Mouse (Mus musculus): ENCODE measurements around the gene Ddx31. TPM values are rescaled to one million over a fixed set of nuclear protein-coding genes. Genes with fewer than 3 reads are reported as not detected.

Gene Ddx31
- polyA plus RNA-seq, 1 experiment from 2014 or later = 14.1 TPM

DNA sequence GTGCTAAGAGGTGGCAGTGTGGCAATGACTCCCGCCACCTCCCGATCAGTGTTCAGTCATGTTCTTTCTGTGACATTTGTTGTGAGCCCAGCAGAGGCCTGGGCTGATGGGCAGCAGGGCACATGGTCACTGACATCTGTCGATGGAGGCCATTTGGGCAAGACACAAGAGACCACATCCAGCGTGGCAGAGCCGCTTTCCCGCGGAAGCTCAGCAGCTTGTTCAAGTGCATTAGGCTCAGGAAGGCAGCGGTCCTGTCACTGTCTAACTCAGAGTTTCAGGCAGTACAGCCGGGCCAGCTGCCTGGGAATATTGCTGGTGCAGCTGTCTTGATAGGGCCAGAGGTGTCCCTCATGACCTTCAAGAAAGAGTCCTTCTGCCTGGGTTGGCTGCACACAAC lies 114.4 kb downstream of the Ddx31 start:
- Histone ChIP-seq H3K36me3 (no peaks in the 10 kb centered on the region), H3K4me1 (replicated peaks) (peaks cover 4% of the 10 kb centered on the region; the same call in 1 of the 2 replicates), H3K4me2 (no peak overlapping the region), H3K27me3 (peaks cover 51% of the 10 kb centered on the region), H3K9me3 (no peaks in the 10 kb centered on the region), H3K27ac (no peak overlapping the region), H3K9ac (no peak overlapping the region), H3K4me3 (no peak overlapping the region)
- no peak for ATAC-seq (ENCODE audit: low FRiP score)
- WGBS = 74% methylated on average over 9 of the region's 9 CpGs

Other genes with a start within 250 kb of the Ddx31 start
- 0.19 and 0.23 TPM in 2 replicates for gene Gfi1b, start 218.4 kb upstream of the Ddx31 start, polyA plus RNA-seq (2015; fragmentation: Nextera tagmentation; extraction: Ambion mirVana)
- gene Tsc1, start 199.2 kb upstream of the Ddx31 start, polyA plus RNA-seq (2015; fragmentation: Nextera tagmentation; extraction: Ambion mirVana) = 33.7 and 33.9 TPM in 2 replicates
- gene Spaca9, start 140.7 kb upstream of the Ddx31 start, polyA plus RNA-seq (2015; fragmentation: Nextera tagmentation; extraction: Ambion mirVana) = 3.8 and 4.0 TPM in 2 replicates
- gene Ak8, start 140.2 kb upstream of the Ddx31 start, polyA plus RNA-seq (2015; fragmentation: Nextera tagmentation; extraction: Ambion mirVana) = 1.9 and 2.3 TPM in 2 replicates
- gene Gtf3c4, start within 50 bp of the Ddx31 start, polyA plus RNA-seq (2015; fragmentation: Nextera tagmentation; extraction: Ambion mirVana) = 18.2 and 18.6 TPM in 2 replicates
- gene Barhl1, start 76.3 kb downstream of the Ddx31 start, polyA plus RNA-seq (2015; fragmentation: Nextera tagmentation; extraction: Ambion mirVana) = 11.4 and 17.1 TPM in 2 replicates
- gene Cfap77, start 214.7 kb downstream of the Ddx31 start, polyA plus RNA-seq (2015; fragmentation: Nextera tagmentation; extraction: Ambion mirVana) = 0.18 and 0.22 TPM in 2 replicates
- 8.4 and 10.1 TPM in 2 replicates for gene Ttf1, start 219.9 kb downstream of the Ddx31 start, polyA plus RNA-seq (2015; fragmentation: Nextera tagmentation; extraction: Ambion mirVana)

All from hindbrain, embryonic 13.5 days (tissue).